Mouse (Mus musculus) ovary, adult 2 months (tissue): ENCODE results near the gene H2-DMb1. TPM values are rescaled to one million over a fixed set of nuclear protein-coding genes. Genes with fewer than 3 reads are reported as not detected.

ENCODE experiments used
- polyA plus RNA-seq: library from polyadenylated mRNA; depleted of rRNA; stranded (reverse); fragments of >200 nt; gene quantifications from 2 replicates; pipeline ENCODE4 v1.2.3, GENCODE M21; 2012; rRNA removed

The H2-DMb1 gene
- 37.1 and 46.2 TPM in 2 replicates for polyA plus RNA-seq

GRCm38 (mm10) chr17:34152923-34153322 is at the start of gene H2-DMb1:
H2-DMb1 (plus strand) TSS chr17:34153072.

GRCm38 (mm10) chr17:34119249-34120179 is 33.4 kb upstream of the H2-DMb1 start, which contains the start of gene H2-DMa:
H2-DMa (plus strand) TSS chr17:34119541.

GRCm38 (mm10) chr17:34122188-34122984 is 30.5 kb upstream of the H2-DMb1 start, which contains the start of gene Brd2:
Brd2 (minus strand) TSS chr17:34122634.

GRCm38 (mm10) chr17:34143033-34143432 is 9.8 kb upstream of the H2-DMb1 start, which contains the start of gene H2-DMb2:
H2-DMb2 (plus strand) TSS chr17:34143307.

GRCm38 (mm10) chr17:34187261-34187916 is 34.5 kb downstream of the H2-DMb1 start, which contains the start of the genes Tap1 and Psmb9:
Tap1 (plus strand) TSS chr17:34187553.
Psmb9 (minus strand) TSS chr17:34187764.

GRCm38 (mm10) chr17:34196941-34197894 is 44.3 kb downstream of the H2-DMb1 start, which contains the start of gene Psmb8:
Psmb8 (plus strand) TSS chr17:34197721.

GRCm38 (mm10) chr17:34203444-34203843 is 50.6 kb downstream of the H2-DMb1 start, which contains the start of gene Tap2:
Tap2 (plus strand) TSS chr17:34203527.

Other genes starting within 250 kb of the H2-DMb1 start
- gene Platr17, start 247.9 kb upstream of the H2-DMb1 start, polyA plus RNA-seq, result 0.43 TPM in 1 of 2 replicates, not detected in the other
- gene Daxx, start 243.7 kb upstream of the H2-DMb1 start, polyA plus RNA-seq, result 53.9 and 59.5 TPM in 2 replicates
- gene Tapbp, start 237.2 kb upstream of the H2-DMb1 start, polyA plus RNA-seq, result 189 and 212 TPM in 2 replicates
- 105 and 109 TPM in 2 replicates for gene Zbtb22, start 237.2 kb upstream of the H2-DMb1 start, polyA plus RNA-seq
- gene Rgl2, start 223.5 kb upstream of the H2-DMb1 start, polyA plus RNA-seq, result 212 and 227 TPM in 2 replicates
- gene Pfdn6, start 212.7 kb upstream of the H2-DMb1 start, polyA plus RNA-seq, result 18.3 and 18.5 TPM in 2 replicates
- 26.7 and 33.0 TPM in 2 replicates for gene Wdr46, start 212.4 kb upstream of the H2-DMb1 start, polyA plus RNA-seq
- gene B3galt4, start 201.6 kb upstream of the H2-DMb1 start, polyA plus RNA-seq, result 13.9 and 15.3 TPM in 2 replicates
- gene Vps52, start 197.3 kb upstream of the H2-DMb1 start, polyA plus RNA-seq, result 65.4 and 80.8 TPM in 2 replicates
- gene Rps18, start 197.1 kb upstream of the H2-DMb1 start, polyA plus RNA-seq, result 733 and 1,224 TPM in 2 replicates
- gene H2-K1, start 152.7 kb upstream of the H2-DMb1 start, polyA plus RNA-seq, result 968 and 1,399 TPM in 2 replicates
- gene Ring1, start 128.4 kb upstream of the H2-DMb1 start, polyA plus RNA-seq, result 133 and 190 TPM in 2 replicates
- gene H2-Ke6, start 125.0 kb upstream of the H2-DMb1 start, polyA plus RNA-seq, result 161 and 192 TPM in 2 replicates
- 301 and 303 TPM in 2 replicates for gene Slc39a7, start 121.4 kb upstream of the H2-DMb1 start, polyA plus RNA-seq
- 85.3 and 124 TPM in 2 replicates for gene Rxrb, start 121.3 kb upstream of the H2-DMb1 start, polyA plus RNA-seq
- 1.5 and 2.2 TPM in 2 replicates for gene Col11a2, start 113.6 kb upstream of the H2-DMb1 start, polyA plus RNA-seq
- gene H2-Oa, start 60.7 kb upstream of the H2-DMb1 start, polyA plus RNA-seq, result 4.3 and 5.2 TPM in 2 replicates
- 27.4 and 34.5 TPM in 2 replicates for gene H2-DMa, start 33.5 kb upstream of the H2-DMb1 start, polyA plus RNA-seq
- gene Brd2, start 30.4 kb upstream of the H2-DMb1 start, polyA plus RNA-seq, result 98.9 and 139 TPM in 2 replicates
- gene H2-DMb2, start 9.8 kb upstream of the H2-DMb1 start, polyA plus RNA-seq, result 4.9 and 5.2 TPM in 2 replicates
- gene Tap1, start 34.5 kb downstream of the H2-DMb1 start, polyA plus RNA-seq, result 31.1 and 34.5 TPM in 2 replicates
- gene Psmb9, start 34.7 kb downstream of the H2-DMb1 start, polyA plus RNA-seq, result 33.5 and 45.8 TPM in 2 replicates
- 53.0 and 66.5 TPM in 2 replicates for gene Psmb8, start 44.6 kb downstream of the H2-DMb1 start, polyA plus RNA-seq
- 45.6 and 51.9 TPM in 2 replicates for gene Tap2, start 50.5 kb downstream of the H2-DMb1 start, polyA plus RNA-seq
- gene H2-Ob, start 85.8 kb downstream of the H2-DMb1 start, polyA plus RNA-seq, result 4.7 and 5.5 TPM in 2 replicates
- gene H2-Ab1, start 104.6 kb downstream of the H2-DMb1 start, polyA plus RNA-seq, result 1,005 and 1,153 TPM in 2 replicates
- 215 and 235 TPM in 2 replicates for gene H2-Aa, start 134.8 kb downstream of the H2-DMb1 start, polyA plus RNA-seq
- gene H2-Eb1, start 152.8 kb downstream of the H2-DMb1 start, polyA plus RNA-seq, result 122 and 123 TPM in 2 replicates
- 0.03 and 0.08 TPM in 2 replicates for gene H2-Eb2, start 172.6 kb downstream of the H2-DMb1 start, polyA plus RNA-seq
- 0.79 and 1.3 TPM in 2 replicates for gene Btnl2, start 201.8 kb downstream of the H2-DMb1 start, polyA plus RNA-seq
- gene Btnl1, start 224.1 kb downstream of the H2-DMb1 start, polyA plus RNA-seq, result 0.08 and 0.22 TPM in 2 replicates
- 0.84 and 0.85 TPM in 2 replicates for gene BC051142, start 245.7 kb downstream of the H2-DMb1 start, polyA plus RNA-seq